Mouse (Mus musculus) cerebellum, adult 8-10 months (tissue): ENCODE results near the gene Mrm2.
"Not testable (repeated sequence)": the region's sequence is repeated elsewhere in the genome, so short reads cannot be mapped to it uniquely, and the experiment has no call there.

Experiments used
- DNase-seq: peaks from one replicate; pipeline ENCODE4 v3.0.0; 2022

The Mrm2 gene

DNA sequence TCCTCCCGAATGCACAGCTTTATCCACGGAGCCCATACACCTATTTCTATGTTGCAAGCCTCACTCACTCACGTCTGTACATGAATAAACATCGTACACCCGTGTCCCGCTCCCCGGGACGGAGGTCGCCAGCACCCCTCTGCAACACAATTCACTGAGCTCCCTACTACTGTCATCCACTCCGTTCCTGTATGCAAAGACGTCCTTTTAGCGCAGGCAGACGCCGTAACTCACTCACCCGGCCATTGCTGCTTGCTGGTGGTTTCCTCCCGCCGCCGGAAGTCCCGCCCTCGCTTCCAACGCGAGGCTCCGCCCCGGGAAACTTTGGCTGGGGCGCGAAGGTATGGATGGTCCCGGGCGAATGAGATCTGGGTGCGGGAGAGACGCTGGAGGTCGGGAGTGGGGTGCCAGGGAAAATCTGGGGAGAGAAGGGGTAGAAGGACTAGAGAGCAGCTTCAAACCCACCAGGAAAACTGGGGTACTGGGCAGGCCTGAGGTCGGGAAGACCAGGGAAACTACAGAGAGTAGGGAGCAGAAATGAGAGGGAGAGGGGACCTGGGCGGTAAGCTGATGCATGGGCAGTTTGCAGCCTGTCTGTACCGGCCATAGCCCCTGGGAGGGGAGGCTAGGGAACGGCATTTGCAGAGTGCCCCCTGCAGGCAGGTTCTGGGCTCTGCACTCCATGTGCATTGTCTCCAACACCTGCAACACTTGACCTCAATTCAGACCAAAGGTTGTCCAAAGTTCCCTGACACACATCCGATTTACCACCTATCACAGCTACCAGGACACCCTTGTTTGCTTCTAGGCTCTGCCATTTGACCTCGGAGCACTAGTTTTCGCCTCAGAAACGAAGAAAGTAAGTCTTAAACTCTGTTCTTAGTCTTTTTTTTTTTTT lies at the start of gene Mrm2:
TSS of gene Mrm2 (minus strand) at position 284 of the 898 bp plus-strand sequence.
- peak; percentile 76 for DNase-seq

- DNase-seq: no peak
Observed at GRCm38 (mm10) chr5:140381156-140381555, 49.5 kb upstream of the Mrm2 start.

DNA sequence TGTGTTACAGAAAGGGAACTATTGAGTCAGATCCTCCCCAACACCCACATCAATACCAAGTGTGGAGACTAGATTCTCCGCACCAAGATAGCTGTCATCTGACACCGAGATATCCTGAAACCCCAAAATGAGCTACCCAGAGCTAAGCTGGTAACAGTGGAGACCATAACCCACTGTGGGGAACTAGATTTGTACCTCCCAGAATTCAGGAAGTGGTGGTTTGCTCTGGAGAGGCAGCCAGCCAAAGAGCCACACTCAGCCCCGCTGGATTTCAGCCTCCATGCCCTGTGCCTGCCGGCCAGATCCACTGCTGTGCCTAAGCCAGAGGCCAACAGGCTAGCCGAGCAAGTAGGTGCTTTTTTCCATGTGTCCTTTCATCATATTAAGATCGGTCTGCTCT lies 47.6 kb upstream of the Mrm2 start:
- DNase-seq: no peak

GRCm38 (mm10) chr5:140378121-140378853 lies 46.6 kb upstream of the Mrm2 start:
- DNase-seq: no peak

- no peak for DNase-seq
Observed at GRCm38 (mm10) chr5:140375249-140375829, 43.6 kb upstream of the Mrm2 start.

DNA sequence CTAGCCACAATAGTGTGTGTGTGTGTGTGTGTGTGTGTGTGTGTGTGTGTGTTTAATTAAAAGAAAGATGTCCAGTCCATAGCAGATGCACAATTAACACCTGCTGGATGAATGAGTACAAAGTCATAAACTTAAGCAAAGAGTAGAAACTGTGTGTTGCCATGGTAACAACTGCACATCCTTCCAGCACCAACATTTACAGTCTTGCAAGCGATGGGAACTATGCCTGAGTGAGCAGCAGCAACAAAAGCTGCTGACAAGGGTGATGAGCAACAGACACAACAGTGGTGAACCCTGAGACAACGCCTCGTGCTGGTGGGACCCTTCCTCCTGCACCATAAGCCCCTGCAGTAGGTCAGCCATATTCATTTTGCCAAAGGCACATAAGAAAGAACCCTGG lies 42.5 kb upstream of the Mrm2 start:
- no peak for DNase-seq

DNA sequence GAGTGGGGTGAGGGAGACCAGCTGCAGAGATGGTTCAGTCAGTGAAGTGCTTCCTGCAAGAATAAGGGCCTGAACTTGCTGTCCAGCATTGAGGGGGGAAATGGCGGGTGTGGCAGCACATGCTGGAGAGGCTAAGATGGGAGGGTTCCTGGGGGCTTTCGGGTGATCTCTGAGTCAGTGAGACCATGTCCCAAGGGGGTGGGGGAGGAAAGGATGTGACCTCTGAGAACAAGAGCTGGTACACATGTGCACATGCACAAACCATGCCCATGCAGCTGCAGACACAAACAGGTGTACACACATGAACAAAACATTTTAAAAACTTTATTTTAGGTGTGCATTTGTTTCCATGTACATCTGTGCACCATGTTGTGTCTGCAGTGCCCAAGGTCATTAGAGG lies 42.0 kb upstream of the Mrm2 start:
- DNase-seq: no peak

DNA sequence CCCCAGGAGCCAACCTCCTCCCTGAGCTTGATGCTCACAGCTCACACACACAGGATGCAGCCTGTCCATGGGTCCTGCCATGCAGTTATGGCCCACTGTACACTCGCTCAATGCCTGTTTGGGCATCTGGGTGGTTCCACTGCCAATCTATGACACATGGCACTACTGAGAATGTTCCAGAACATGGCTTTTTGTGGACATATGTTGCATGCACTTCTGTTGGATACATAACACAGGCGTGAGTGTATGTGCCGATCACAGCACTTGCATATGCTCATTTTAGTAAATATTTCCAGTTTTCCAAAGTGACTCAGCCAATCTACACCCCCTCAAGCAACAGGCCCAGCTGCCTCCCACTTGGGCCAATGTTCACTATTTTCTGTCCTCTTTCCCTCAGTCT lies 40.0 kb upstream of the Mrm2 start:
- no peak for DNase-seq

DNA sequence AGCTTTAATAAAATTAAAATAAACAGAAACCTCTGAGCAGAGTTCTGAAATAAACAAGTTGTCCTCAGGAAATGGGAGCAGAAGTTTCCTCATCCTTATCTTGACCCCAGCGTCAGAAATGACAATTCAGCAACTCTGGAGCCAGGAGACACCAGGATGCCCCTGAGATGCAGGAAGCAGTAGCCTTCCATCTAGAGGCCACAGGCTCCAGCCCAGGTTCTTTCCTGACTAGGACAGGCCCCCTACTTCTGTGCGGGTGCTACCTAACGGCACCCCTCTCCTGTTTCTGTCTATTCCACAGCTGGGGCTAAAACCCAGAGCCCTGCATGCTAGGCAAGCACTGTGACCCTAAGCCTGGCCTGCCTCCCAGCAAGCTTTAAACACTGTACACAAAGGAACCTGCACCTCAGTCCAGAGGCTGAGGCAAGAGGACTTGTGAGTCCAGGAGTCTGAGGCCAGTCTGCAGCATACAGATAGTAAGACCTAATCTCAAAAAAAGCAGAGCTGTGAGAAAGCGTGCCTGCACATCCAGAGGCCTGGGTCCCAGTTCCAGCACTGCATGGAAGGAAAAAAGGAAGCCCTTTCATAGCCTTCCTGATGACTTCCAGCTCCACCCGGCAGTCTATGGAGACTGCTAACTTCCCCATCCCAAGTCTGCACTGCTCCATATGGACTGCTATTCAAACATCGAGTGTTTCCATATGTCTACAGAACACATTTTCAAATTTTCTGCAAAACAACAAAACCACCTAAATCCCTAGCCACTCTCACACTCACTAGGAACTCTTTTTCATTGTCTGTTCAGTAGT lies 39.0 kb upstream of the Mrm2 start:
- no peak for DNase-seq

DNA sequence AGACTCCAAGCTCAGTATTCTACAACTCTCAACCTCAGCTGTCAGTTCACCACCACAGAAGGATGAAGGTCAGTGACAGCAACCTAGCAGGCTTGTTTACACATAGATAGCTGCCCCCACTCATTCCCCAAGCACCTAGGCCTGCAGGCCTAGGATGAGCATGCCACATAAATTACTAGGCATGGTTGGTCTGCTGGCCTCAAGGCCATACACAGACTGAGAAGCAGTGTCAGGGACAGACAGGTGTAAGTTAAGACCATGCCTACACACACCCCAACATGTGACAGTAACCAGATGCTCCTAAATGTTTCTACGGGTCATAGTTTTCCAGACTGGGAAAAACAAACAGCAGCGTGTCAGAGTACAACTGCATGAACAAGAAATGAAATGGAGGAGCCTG lies 37.8 kb upstream of the Mrm2 start:
- no peak for DNase-seq

GRCm38 (mm10) chr5:140368926-140369325 lies 37.2 kb upstream of the Mrm2 start:
- DNase-seq: no peak

DNA sequence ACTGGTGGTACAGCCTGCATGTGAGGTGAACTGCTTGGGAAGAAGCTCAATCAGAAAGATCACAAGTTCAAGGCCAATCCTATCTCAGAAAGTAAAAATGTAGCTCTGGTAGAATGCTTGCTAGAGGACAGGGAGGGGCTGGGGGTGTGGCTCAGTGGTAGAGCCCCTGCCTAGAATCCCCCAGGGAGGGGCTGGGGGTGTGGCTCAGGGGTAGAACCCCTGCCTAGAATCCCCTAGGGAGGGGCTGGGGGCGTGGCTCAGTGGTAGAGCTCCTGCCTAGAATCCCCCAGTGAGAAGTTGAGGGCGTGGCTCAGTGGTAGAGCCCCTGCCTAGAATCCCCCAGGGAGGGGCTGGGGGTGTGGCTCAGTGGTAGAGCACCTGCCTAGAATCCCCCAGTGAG lies 36.4 kb upstream of the Mrm2 start:
- DNase-seq: not testable (repeated sequence)

DNA sequence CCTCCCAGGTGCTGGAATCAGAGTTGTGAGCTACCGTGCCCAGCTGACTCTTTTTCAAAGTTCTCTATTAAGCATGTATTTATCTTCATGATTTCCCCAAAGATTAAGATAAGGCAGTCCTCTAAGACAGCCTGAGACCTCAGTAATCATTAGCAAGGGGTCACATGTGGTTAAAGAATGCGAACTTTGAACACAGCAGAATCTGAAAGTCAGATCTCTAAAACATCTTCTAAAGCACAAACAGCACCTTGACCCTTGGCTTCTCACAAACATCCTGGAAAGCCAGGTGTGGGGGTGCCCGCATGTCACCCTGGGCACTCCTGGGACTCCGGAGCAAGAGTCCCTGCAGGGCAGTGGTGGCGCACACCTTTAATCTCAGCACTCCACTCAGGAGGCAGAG lies 32.7 kb upstream of the Mrm2 start:
- DNase-seq: no peak

GRCm38 (mm10) chr5:140359930-140360674 lies 28.4 kb upstream of the Mrm2 start:
- DNase-seq: no peak

DNA sequence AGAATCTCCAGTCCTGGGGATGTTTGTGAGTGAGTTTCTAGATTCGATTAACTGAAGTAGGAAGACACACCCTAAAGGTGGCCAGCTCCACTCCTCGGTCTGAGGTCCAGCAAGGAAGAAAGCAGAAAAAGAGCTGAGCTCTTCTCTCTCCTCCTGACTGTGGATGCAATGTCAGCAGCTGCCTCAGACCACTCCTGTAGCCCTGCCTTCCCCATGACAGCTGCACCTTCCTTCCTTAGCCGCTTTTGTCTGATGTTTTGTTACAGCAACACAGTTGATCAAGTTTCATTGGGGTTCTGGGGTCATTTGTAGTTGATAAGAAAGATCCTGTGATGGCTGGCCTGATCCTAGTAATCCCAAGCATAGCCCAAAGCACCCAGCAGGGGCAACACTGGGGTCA lies 25.8 kb upstream of the Mrm2 start:
- DNase-seq: no peak

GRCm38 (mm10) chr5:140355934-140356333 lies 24.2 kb upstream of the Mrm2 start:
- DNase-seq: no peak

GRCm38 (mm10) chr5:140352352-140352751 lies 20.7 kb upstream of the Mrm2 start:
- DNase-seq: no peak

DNA sequence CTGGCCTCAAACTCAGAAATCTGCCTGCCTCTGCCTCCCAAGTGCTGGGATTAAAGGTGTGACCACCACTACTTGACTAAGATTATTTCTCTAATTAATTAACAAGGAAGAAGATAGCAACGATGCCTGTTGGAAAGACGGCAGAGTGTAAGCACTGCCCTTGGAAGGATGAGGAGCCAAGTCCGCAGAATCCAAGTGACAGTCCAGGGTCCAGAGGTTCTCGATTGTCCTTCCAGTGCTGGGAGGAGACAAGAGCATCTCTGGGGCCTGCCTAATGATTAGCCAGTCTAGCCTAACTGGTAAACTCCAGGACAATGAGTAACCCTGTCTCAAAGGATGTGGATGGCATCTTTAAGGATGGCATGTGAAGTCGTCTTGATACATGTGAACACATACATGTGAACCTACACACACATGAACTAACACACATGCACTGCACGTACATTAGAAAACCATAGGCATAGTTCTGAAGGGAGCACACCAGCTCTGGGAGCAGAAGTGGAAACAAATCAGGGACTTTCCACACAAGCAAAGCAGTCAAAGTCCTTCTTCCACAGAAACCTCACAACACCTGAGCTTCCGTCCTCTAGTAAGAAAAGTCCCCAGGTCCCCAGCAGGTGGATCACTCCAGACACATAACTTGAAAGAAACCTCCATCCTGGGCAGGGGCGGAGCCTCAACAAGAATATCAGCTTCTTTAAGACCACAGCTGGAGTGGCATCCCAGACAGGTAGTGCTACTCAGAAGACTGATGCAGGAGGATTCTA lies 19.2 kb upstream of the Mrm2 start:
- no peak for DNase-seq

DNA sequence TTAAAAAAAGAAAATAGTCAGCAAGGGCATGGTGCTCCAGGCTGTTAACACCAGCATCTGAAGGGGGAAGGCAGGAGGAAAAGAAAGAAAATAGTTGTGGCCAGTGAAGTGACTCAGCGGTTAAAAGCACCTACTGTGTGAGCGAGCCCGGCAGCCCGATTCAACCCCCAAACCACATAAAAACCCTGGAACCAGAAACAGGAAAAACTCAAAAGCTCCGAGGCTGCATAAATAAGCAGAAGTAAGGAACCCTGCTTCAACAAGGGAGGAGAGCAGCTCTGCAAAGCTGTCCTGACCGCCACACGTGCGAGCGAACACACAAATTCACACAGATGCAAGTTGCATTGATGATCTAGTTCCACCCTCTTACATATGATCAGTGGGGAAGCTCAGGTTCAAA lies 18.2 kb upstream of the Mrm2 start:
- DNase-seq: no peak

GRCm38 (mm10) chr5:140346050-140346449 lies 14.4 kb upstream of the Mrm2 start:
- no peak for DNase-seq

DNA sequence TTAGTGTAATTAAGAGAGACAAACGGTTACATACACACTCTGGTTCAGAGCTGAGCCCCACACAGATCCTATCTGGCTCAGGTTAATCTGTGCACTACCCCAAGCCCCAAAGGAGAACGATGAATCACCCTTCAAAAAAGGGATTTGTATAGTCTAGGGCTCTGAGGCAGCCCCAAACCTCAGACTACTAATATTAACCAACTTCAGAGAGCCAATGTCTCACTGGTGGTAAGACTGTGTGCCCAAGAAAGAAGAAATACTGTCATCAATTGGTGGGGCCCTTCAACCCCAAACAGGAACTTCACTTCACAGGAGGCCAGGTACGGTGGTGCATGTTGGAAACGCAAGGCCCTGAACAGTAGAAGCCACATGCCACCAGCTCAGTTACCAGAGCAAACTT lies 13.5 kb upstream of the Mrm2 start:
- DNase-seq: no peak
